Mouse (Mus musculus) CH12.LX (cell line): ENCODE measurements at regions not wholly inside any gene's neighbourhood (a gene's known extent, or its start where the extent isn't known, plus 50 kb on each side); places are given as distances from the start of the nearest gene placed in this dataset.

Experiments
- MYC ChIP-seq: IDR thresholded peaks from 2 replicates; pipeline ENCODE4 v1.6.1; 2011; ENCODE audit warnings: low read depth, mild to moderate bottlenecking, improper control_type of control experiment, low read length
- ZNF384 ChIP-seq: IDR thresholded peaks from 2 replicates; pipeline ENCODE4 v1.6.1; 2012; ENCODE audit warnings: low read depth, low read length, improper control_type of control experiment, inconsistent platforms

DNA sequence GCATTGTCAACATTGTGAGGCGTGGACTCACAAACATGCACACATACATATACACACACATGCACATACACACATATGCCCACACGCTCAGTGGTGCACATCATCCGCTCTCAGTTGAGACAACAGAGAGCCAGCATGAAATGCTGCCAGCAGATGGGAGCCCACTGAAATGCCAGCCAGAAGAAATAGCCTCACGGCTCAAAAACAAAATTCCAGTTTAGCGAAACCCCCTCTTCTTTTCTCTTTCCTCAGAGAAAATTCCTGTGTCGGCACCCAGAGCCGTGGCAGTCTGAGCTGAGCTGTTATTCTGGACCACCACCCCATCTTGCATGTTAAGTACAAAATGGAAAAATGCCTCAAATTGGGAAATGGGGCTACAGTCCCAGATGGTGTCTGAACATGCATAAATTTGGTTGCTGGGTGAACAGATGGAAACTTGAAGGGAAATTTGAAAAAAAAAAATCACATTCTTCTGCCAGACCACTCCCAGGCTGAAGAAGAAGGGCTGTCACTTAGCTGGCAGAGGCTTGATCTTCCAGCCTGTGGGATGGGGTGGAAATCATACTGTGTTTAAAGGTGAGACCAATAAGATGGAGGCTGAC is 72.9 kb upstream of the Vstm2b start:
- TF ChIP-seq MYC (no peak), ZNF384 (no peak)
